Mouse (Mus musculus) limb, embryonic 15.5 days (tissue): Measurements from ENCODE around the gene Gnb2. TPM values are rescaled to one million over a fixed set of nuclear protein-coding genes. Genes with fewer than 3 reads are reported as not detected.

ENCODE experiments used
- ATAC-seq: fragments of 200-750 bp; cut with Nextera tagmentation; 2 replicates; pipeline ENCODE4 v1.8.0; 2017; ENCODE audit warnings: low read depth, moderate TSS enrichment; ENCODE audit not compliant: insufficient number of reproducible peaks, low FRiP score, low TSS enrichment
- H3K27ac ChIP-seq: fragments of 300-500 bp; sonication (generic); 2 replicates; pipeline ENCODE4 v1.5.1; 2015; ENCODE audit warnings: moderate library complexity, mild to moderate bottlenecking, inconsistent platforms
- H3K27me3 ChIP-seq: fragments of 300-500 bp; sonication (generic); 2 replicates; pipeline ENCODE4 v1.6.1; 2015; ENCODE audit warnings: inconsistent platforms
- H3K36me3 ChIP-seq: fragments of 300-500 bp; sonication (generic); 2 replicates; pipeline ENCODE4 v1.6.1; 2015; ENCODE audit warnings: inconsistent platforms
- H3K4me1 ChIP-seq: fragments of 300-500 bp; sonication (generic); 2 replicates; pipeline ENCODE4 v1.6.1; 2015; ENCODE audit warnings: inconsistent platforms
- H3K4me2 ChIP-seq: fragments of 300-500 bp; sonication (generic); 2 replicates; pipeline ENCODE4 v1.6.1; 2015; ENCODE audit warnings: mild to moderate bottlenecking, inconsistent platforms
- H3K4me3 ChIP-seq: fragments of 300-500 bp; sonication (generic); 2 replicates; pipeline ENCODE4 v1.5.1; 2015; ENCODE audit warnings: mild to moderate bottlenecking, inconsistent platforms
- H3K9ac ChIP-seq: fragments of 300-500 bp; sonication (generic); 2 replicates; pipeline ENCODE4 v1.6.1; 2015; ENCODE audit warnings: inconsistent platforms
- H3K9me3 ChIP-seq: fragments of 300-500 bp; sonication (generic); 2 replicates; pipeline ENCODE4 v1.6.1; 2016; ENCODE audit warnings: inconsistent platforms
- WGBS: fragments of 180-500 bp; shearing (Covaris S2); methylation state at CpG from one replicate; pipeline ENCODE4 v1.1.7; 2015; 5-methylcytosine and 5-hydroxymethylcytosine counted together
- microRNA-seq: library from miRNA; unstranded; fragments of <30 nt; microRNA quantifications from one replicate; pipeline ENCODE4, GENCODE M21; 2016
- polyA plus RNA-seq: library from polyadenylated mRNA; unstranded; fragments of >200 nt; fragmentation: Nextera tagmentation; extraction: Ambion mirVana; gene quantifications from 2 replicates; pipeline ENCODE4 v1.2.1, GENCODE M21; 2015

Gene Gnb2
- polyA plus RNA-seq, 1 experiment from 2014 or later: 394 TPM

DNA sequence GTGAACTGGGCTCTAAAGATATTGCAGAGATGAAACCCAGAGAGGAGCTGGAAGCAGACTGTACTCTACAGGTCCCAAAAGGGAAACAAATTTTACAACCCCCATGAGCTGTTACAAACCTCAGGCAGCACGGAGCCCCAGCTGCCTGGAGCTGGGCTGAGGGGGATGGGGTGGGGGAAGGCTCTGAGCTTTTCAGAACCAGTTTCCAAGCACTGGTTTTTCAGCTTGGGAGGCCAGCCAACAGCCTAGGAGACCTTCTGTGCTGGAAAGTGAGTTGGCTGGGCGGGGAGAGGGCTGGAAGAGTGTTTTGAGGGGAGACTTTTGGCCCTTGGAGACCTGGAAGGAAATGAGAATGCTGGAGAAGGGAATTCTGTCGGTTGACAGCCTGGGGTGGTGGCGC lies 41.8 kb downstream of the Gnb2 start:
- peaks cover 2% of the 10 kb centered on the region; the same call in 1 of the 2 replicates for H3K27me3 ChIP-seq
- no peaks in the 10 kb centered on the region for H3K9me3 ChIP-seq
- H3K4me2 ChIP-seq: no peak overlapping the region
- ATAC-seq: 0 out of 2 replicates have a peak, but pooled peaks have one; percentile 53
- 41% methylated on average over 4 of the region's 4 CpGs for WGBS
- no peak overlapping the region for H3K9ac ChIP-seq
- H3K36me3 ChIP-seq: no peaks in the 10 kb centered on the region
- no peak overlapping the region for H3K4me3 ChIP-seq
- H3K4me1 ChIP-seq: peaks cover 11% of the 10 kb centered on the region
- H3K27ac ChIP-seq: peak overlapping the region; percentile 70

DNA sequence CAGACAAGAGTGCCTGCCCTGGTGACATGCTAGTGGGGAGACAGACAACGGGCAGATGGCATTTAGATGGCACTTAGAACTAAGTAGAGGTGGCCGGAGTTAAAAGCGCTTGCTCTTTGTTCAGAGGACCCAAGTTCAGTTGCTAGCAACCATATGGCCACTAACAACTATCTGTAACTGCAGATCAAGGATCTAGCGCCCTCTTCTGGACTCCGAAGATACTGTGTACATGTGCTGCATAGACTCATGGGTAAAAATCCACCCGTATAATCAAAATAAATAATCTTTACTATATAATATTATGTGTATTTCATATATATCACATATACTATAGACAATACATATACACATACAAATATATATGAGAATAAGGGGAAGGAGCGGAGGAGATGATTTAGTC lies 45.7 kb downstream of the Gnb2 start:
- 86% methylated on average over 7 of the region's 7 CpGs for WGBS
- Histone ChIP-seq H3K36me3 (no peaks in the 10 kb centered on the region), H3K4me3 (no peak overlapping the region), H3K4me1 (peaks cover 20% of the 10 kb centered on the region), H3K9me3 (no peaks in the 10 kb centered on the region), H3K27ac (no peak overlapping the region), H3K4me2 (no peak overlapping the region), H3K9ac (no peak overlapping the region), H3K27me3 (peaks cover 19% of the 10 kb centered on the region)
- no peak for ATAC-seq

GRCm38 (mm10) chr5:137485851-137486155 lies 47.5 kb downstream of the Gnb2 start:
- H3K36me3 ChIP-seq: no peaks in the 10 kb centered on the region
- H3K9ac ChIP-seq: peak overlapping the region; percentile 23; the same call in 1 of the 2 replicates
- H3K4me3 ChIP-seq: peak overlapping the region; percentile 21
- no peak for ATAC-seq
- peaks cover 19% of the 10 kb centered on the region for H3K27me3 ChIP-seq
- peak overlapping the region; percentile 42 for H3K4me2 ChIP-seq
- 3% methylated on average over 17 of the region's 17 CpGs for WGBS
- peaks cover 16% of the 10 kb centered on the region for H3K4me1 ChIP-seq
- H3K27ac ChIP-seq: no peak overlapping the region
- no peaks in the 10 kb centered on the region for H3K9me3 ChIP-seq

GRCm38 (mm10) chr5:137485071-137485850 lies 48.0 kb downstream of the Gnb2 start:
- no peaks in the 10 kb centered on the region for H3K9me3 ChIP-seq
- H3K4me3 ChIP-seq: peak overlapping the region; percentile 21
- H3K9ac ChIP-seq: peak overlapping the region; percentile 23; the same call in 1 of the 2 replicates
- H3K27me3 ChIP-seq: peaks cover 19% of the 10 kb centered on the region
- H3K27ac ChIP-seq: no peak overlapping the region
- no peaks in the 10 kb centered on the region for H3K36me3 ChIP-seq
- WGBS: 9% methylated on average over 30 of the region's 30 CpGs
- peak overlapping the region; percentile 42 for H3K4me2 ChIP-seq
- H3K4me1 ChIP-seq: peaks cover 16% of the 10 kb centered on the region
- ATAC-seq: no peak

DNA sequence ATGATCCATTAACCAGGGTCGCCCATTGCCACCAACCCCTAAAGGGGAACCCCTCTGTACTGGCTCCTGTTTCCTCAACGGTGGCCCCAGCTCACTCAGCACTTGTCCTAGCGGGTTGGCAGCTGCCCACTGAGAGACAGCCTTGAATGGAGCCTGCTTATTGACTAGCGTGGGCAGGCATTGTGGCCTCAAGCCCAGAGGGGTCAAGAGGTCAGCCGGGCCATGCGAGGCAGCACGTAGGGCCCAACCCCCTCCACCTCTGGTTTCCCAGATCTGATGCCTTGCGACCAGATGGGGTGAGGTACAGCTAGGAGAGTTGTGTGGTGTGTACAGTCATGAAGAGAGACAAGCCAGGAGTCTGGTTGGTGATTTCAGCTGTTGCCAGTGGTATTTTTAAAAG lies 51.4 kb downstream of the Gnb2 start:
- H3K9ac ChIP-seq: no peak overlapping the region
- H3K9me3 ChIP-seq: no peaks in the 10 kb centered on the region
- WGBS: 41% methylated on average over 8 of the region's 8 CpGs
- H3K4me1 ChIP-seq: peaks cover 16% of the 10 kb centered on the region
- no peaks in the 10 kb centered on the region for H3K36me3 ChIP-seq
- H3K4me3 ChIP-seq: no peak overlapping the region
- no peak overlapping the region for H3K27ac ChIP-seq
- ATAC-seq: no peak
- H3K27me3 ChIP-seq: peaks cover 19% of the 10 kb centered on the region
- H3K4me2 ChIP-seq: no peak overlapping the region

DNA sequence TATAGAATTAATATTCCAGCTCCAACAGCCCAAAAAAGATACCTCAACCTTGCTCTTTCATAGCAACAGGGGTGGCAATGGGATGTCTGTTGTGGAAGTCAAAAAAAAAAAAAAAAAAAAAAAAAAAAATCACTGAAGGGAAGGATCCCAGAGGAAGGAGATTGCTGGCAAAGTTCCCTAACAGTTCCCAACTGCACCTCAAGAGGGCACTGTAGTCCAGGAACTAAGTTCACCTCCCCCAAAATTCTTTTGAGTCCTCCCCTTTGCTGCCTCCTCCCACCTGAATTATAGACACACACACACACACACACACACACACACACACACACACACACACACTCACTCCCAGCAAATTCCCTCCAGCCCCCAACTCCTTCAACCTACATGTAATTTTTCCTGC lies 52.2 kb downstream of the Gnb2 start:
- H3K4me2 ChIP-seq: no peak overlapping the region
- no peaks in the 10 kb centered on the region for H3K9me3 ChIP-seq
- H3K4me3 ChIP-seq: no peak overlapping the region
- H3K4me1 ChIP-seq: peaks cover 16% of the 10 kb centered on the region
- ATAC-seq: no peak
- H3K36me3 ChIP-seq: no peaks in the 10 kb centered on the region
- H3K9ac ChIP-seq: no peak overlapping the region
- peaks cover 14% of the 10 kb centered on the region for H3K27me3 ChIP-seq
- H3K27ac ChIP-seq: no peak overlapping the region

Small RNA genes lying within 50 kb of the gene (microRNA-seq; reads per million reads assigned to microRNA genes)
- not detected for gene Mir6418

Other genes starting within 250 kb of the Gnb2 start
- 11.3 and 25.3 TPM in 2 replicates for gene Ache, start 246.0 kb downstream of the Gnb2 start, polyA plus RNA-seq
- gene Ufsp1, start 238.9 kb downstream of the Gnb2 start, polyA plus RNA-seq: 6.7 and 11.3 TPM in 2 replicates
- gene Srrt, start 225.8 kb downstream of the Gnb2 start, polyA plus RNA-seq: 113 and 117 TPM in 2 replicates
- gene Trip6, start 219.1 kb downstream of the Gnb2 start, polyA plus RNA-seq: 109 and 110 TPM in 2 replicates
- gene Slc12a9, start 199.9 kb downstream of the Gnb2 start, polyA plus RNA-seq: 13.9 and 14.4 TPM in 2 replicates
- gene Ephb4, start 183.4 kb downstream of the Gnb2 start, polyA plus RNA-seq: 61.1 and 68.6 TPM in 2 replicates
- 0.10 and 0.13 TPM in 2 replicates for gene Zan, start 56.4 kb downstream of the Gnb2 start, polyA plus RNA-seq
- 46.5 and 46.7 TPM in 2 replicates for gene Pop7, start 31.0 kb downstream of the Gnb2 start, polyA plus RNA-seq
- 10.3 and 12.0 TPM in 2 replicates for gene Gigyf1, start 15.0 kb downstream of the Gnb2 start, polyA plus RNA-seq
- gene Epo, start 268 bp downstream of the Gnb2 start, polyA plus RNA-seq: 0.26 TPM in 1 of 2 replicates, not detected in the other
- gene Actl6b, start 20.0 kb upstream of the Gnb2 start, polyA plus RNA-seq: 0.35 and 0.36 TPM in 2 replicates
- gene Tfr2, start 36.3 kb upstream of the Gnb2 start, polyA plus RNA-seq: 1.4 and 1.6 TPM in 2 replicates
- gene Mospd3, start 67.5 kb upstream of the Gnb2 start, polyA plus RNA-seq: 40.6 and 41.8 TPM in 2 replicates
- 303 and 362 TPM in 2 replicates for gene Pcolce, start 80.3 kb upstream of the Gnb2 start, polyA plus RNA-seq
- gene Fbxo24, start 95.5 kb upstream of the Gnb2 start, polyA plus RNA-seq: 0.09 TPM in 1 of 2 replicates, not detected in the other
- gene Lrch4, start 95.6 kb upstream of the Gnb2 start, polyA plus RNA-seq: 32.8 and 34.1 TPM in 2 replicates
- 8.0 and 8.5 TPM in 2 replicates for gene Gm20605, start 95.7 kb upstream of the Gnb2 start, polyA plus RNA-seq
- 4.8 and 6.0 TPM in 2 replicates for gene Sap25, start 107.8 kb upstream of the Gnb2 start, polyA plus RNA-seq
- 0.19 and 0.38 TPM in 2 replicates for gene Irs3, start 112.2 kb upstream of the Gnb2 start, polyA plus RNA-seq
- 15.9 and 17.4 TPM in 2 replicates for gene Agfg2, start 151.2 kb upstream of the Gnb2 start, polyA plus RNA-seq
- 1.9 and 3.5 TPM in 2 replicates for gene Nyap1, start 208.1 kb upstream of the Gnb2 start, polyA plus RNA-seq
- 169 and 197 TPM in 2 replicates for gene Tsc22d4, start 212.2 kb upstream of the Gnb2 start, polyA plus RNA-seq
- 22.2 and 27.8 TPM in 2 replicates for gene Ppp1r35, start 245.3 kb upstream of the Gnb2 start, polyA plus RNA-seq